Mouse (Mus musculus) urinary bladder, postnatal 10 days (tissue): ENCODE data around the gene Luzp1.
A peak's percentile ranks its signal among the peaks of the same experiment; 100 is the strongest.

Experiments
- DNase-seq: peaks from one replicate; pipeline ENCODE4 v3.0.0; 2022; ENCODE audit warnings: low spot score

The Luzp1 gene

DNA sequence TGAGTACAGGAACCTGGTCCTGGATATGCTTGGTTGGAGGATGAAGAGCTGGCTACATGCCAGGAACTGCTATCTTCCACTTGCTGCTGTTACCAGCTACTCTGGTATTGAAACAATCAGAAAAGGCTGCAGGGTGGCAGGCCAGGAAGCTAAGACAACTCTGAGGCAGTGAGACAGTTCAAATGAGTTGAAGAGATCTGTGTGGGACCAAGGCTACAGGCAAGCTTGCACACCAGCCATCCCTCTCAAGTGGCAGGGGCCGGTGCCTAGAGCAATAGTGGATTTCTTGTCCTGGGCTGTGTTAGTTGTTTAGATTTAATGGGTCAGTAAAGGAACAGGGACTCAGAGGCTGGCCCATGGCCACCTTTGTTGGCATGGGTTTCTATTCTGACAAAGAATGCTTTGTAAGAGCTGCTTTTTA, 78.8 kb downstream of the Luzp1 start:
- no peak for DNase-seq

DNA sequence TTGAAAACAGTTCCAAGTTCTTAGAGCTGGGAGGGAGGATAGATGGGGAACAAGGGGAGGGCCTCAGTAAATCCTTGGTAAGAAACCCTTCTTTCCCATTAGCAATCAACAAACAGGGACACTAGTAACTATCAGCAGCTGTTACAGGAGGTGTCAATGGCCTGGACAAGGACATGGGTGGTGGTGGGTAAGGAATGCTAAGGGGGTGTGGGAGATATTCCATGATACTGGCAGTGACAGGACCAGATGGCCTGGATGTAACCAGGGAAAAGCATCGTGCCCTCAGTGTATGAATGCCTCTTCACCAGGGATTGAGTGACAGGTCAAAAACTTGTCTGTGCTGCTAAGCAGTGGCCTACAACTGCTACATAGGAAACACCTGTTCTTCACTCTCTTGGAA, 83.5 kb downstream of the Luzp1 start:
- no peak for DNase-seq

DNA sequence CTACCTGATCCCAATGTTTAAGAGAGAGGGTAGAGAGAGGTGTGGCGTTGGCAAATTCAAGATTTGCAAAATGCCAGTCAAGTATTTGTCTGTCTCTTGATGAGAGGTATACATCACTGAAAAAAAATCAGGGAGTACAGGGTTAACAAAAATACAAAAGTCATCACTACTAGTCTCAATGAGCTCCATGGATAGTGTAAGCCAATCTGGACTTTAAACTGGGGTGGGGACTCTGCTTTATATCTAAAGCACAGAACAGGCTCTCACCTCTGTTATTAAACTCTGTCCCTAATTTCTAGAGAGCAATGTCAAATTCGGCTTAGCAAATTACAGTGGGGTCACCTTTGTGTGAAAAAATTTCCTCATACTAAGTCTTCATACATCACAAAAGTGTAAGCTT, 88.1 kb downstream of the Luzp1 start:
- no peak for DNase-seq

- no peak for DNase-seq
Observed at GRCm38 (mm10) chr4:136559690-136560089, 90.1 kb downstream of the Luzp1 start.

DNA sequence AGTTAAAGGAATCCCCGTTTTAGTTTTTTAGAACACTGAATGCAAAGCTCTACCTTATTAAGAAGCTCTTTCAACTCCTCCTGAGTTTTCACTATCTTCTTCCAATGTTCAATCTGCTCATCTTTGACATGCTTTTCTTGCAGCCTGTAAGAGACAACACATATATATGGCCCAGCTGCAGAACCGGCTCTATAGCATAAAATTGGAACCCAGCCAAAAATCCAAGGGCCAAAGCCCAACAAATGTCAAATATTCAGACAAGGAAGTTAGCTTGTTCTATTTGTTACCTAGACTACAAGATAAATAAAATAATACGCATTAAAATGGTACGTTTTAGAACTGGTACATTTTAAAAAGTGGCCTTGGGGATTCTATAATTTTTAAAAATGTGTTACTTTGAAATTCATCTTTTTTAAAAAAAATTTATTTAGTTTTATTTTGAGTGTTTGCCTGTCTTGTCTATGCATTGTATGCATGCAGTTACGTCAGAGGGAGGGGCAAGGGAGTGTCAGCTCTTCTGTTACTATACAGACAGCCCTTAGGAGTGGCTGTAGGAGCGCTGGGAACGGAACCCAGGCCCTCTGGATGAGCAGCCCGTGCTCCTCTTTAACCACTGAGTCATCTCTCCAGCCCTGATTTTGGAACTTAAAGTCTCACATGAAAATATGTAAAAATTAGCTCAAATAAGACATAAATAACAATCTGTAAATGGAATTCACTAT, 90.9 kb downstream of the Luzp1 start:
- DNase-seq, result no peak

DNA sequence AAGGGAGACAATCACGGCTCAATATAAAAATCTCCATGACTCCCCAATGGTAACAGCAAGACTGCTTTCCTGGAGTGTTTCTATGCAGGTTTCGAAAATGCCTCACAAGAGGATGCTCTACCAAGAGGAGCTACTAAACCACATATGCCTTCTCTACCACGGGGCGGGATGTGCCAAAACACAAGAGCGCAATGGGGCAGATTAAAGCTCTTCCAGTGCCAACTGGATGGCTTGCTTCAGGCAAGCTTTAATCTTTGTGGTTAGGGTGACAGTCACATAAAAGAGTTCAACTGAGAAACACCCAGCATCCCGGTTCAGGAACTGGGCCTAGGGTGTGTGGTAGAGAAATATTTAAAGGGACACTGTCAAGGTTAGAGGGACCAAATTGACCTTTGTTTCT, 93.2 kb downstream of the Luzp1 start:
- no peak for DNase-seq

DNA sequence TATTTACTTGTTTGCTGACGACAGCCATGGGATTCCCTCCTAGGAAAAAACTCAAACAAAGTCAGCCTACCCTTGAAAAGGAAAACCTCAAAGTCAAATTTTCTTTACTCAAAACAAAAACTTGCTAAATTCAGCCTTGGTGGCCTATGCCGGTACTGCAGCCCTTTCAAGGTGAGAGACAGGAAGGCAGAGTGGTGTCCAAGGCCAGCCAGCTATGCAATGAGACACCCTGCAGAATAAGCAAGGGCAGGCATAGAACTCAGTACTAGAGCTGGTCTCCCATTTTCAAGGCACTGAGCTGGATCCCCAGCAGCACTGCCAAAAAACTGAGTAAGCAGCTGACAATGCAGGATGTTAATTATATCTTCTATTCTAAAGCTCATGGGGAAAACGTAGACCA, 99.1 kb downstream of the Luzp1 start:
- no peak for DNase-seq

DNA sequence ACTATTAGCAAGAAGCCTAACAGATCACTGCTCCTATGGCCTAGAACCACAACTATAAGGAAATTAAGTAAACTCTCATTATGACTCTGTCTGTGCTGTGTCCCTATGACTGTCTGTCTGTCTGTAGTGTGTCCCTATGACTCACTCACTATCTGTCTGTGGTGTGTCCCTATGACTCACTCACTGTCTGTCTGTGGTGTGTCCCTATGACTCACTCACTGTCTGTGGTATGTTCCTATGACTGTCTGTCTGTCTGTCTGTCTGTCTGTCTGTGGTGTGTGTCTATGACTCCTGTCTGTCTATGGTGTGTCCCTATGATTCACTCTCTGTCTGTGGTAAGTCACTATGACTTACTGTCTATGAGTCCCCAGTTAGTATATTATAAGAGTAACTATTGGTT, 100.4 kb downstream of the Luzp1 start:
- DNase-seq, result no peak

GRCm38 (mm10) chr4:136581885-136582284, 112.3 kb downstream of the Luzp1 start:
- no peak for DNase-seq

DNA sequence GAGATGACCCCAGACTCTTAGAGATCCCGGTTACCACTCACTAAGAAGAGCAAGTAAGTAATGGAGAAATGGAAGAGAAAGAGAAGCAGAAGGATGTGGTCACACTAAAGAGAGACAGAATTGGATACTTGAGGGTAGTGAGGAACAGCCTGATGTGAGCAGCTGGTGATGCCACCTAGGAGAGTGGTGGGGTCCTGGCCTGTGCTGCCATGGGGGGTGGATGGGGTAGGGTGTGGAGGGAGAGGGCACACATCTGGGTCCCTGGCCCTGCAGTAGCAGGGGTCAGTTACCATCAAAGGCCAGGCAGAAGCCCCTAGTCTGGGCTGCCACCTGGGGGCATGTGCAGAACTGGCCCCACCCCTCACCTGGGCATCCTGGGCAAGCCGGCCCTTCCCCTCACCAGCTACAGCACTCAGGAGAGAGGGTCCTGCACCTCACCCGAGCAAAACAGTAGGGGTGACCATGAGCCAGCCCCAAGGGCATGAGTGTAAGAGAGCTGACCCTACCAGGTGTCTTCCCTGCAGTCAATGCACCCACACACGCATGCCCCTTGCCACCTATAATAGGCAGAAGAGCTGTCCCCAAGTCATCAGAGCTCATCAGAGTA, 117.8 kb downstream of the Luzp1 start:
- no peak for DNase-seq

- no peak for DNase-seq
Observed at GRCm38 (mm10) chr4:136588003-136588402, 118.4 kb downstream of the Luzp1 start.

DNA sequence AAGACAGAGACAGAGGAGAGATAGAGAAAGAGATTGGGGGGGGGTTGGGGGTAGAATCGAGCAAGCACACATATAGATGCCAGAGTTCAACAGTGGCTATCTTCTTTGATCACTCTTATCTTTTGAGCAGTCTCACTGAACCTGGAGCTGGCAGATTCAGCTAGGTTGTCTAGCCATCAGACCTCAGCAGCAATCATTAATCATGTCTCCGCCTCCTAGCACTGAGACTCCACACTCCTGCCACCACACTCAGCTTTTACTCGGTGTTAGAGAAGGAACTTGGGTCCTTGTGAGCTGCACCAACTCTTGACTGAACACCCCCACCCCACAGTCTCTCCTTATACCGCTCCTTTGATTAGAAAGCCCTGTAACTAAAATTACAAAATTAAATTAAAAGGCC, 122.5 kb downstream of the Luzp1 start:
- no peak for DNase-seq

DNA sequence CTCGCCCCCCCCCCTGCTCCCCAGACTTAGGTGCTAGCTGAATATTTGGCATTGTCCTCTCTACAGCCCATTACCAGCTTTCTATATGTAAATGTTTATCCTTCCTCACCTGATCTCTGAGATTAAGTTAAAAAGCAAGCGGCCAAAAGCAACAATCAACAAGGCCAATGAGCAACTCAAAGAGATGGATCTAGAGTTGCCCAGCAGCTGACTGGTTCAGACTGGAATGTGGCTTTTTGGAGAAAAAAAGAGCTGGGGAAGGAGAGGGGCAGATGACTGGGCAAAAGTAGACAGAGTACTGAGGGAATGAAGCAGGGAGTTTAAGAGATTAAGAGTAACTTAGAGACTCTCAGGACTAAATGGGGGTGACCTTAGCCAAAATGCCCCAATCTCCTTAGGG, 124.4 kb downstream of the Luzp1 start:
- DNase-seq, result no peak

- no peak for DNase-seq
Observed at GRCm38 (mm10) chr4:136595221-136595620, 125.7 kb downstream of the Luzp1 start.

GRCm38 (mm10) chr4:136598268-136598876, 128.8 kb downstream of the Luzp1 start:
- DNase-seq, result no peak

GRCm38 (mm10) chr4:136599869-136600268, 130.3 kb downstream of the Luzp1 start:
- no peak for DNase-seq

DNA sequence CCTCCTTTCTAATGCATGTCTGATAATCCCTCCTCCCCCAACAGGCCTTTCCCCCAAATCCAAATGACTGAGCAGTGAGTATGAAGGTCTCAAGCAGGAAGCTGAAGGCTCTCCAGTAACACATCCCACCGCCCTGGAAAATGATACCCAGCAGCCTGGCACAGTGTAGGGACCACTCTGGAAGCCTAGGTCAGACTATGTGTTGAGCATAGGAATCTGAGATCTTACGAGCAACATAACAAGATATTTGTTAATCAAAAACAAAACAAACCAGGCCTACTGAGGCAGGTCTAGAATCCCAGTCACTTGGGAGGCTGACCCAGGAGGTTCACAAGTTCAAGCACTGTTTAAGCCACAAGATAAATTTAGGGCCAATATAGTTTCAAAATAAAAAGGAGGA, 131.0 kb downstream of the Luzp1 start:
- no peak for DNase-seq

DNA sequence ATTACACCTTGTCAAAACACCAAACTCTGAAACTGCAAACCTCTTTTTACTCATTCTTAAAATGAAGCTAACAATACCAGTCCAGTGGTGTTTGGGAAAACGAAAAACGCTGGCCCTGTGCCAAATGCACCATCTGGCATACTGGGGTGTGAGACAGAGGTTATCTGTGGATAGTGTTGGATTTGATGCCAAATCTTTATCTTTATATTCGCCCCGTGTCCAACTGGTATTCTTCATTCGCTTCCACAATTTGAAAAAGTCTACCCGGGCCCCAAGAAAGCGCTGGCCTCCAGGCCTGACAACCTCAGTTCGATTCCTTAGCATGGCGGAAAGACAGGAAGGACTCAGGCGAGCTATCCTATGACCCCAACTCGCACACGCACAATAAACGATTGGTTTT, 131.9 kb downstream of the Luzp1 start:
- DNase-seq, result no peak

- DNase-seq, result no peak
Observed at GRCm38 (mm10) chr4:136602018-136602554, 132.5 kb downstream of the Luzp1 start.

DNA sequence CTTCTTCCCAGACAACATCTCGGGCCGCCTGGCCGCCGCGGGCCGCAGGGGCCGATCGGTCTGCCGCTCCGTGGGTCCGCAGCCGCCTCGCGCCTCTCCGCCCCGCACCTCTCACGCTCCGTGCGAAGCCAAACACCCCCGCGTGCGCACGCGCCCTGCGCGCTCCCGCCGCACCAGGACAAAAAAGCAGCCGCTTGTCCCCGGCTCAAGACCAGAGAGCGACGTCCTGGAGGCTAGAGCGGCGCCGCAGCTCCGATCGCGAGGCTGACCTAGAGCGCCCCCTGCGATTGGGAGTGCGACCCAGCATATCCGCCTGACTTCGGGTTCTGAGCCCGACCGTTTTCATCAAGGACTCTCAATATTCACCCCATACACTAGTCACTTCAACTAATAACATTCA, 133.0 kb downstream of the Luzp1 start, which contains the start of gene Kdm1a:
Gene Kdm1a (minus strand): TSS at position 156 of the 400 bp plus-strand sequence.
- DNase-seq, result peak; percentile 81
